Mouse (Mus musculus) ES-Bruce4 (cell line): ENCODE results near the gene Gucd1. TPM values are rescaled to one million over a fixed set of nuclear protein-coding genes. Genes with fewer than 3 reads are reported as not detected.
"Not testable (repeated sequence)": the region's sequence is repeated elsewhere in the genome, so short reads cannot be mapped to it uniquely, and the experiment has no call there.

Source experiments
- H3K27ac ChIP-seq: 2 replicates; pipeline ENCODE4 v1.5.1; 2012; ENCODE audit warnings: low read length, inconsistent platforms; ENCODE audit not compliant: insufficient read depth
- H3K27me3 ChIP-seq: 2 replicates; pipeline ENCODE4 v1.6.1; 2012; ENCODE audit warnings: mild to moderate bottlenecking, low read length, inconsistent platforms; ENCODE audit not compliant: control insufficient read depth, poor library complexity, insufficient read depth, severe bottlenecking
- H3K36me3 ChIP-seq: 2 replicates; pipeline ENCODE4 v1.6.1; 2012; ENCODE audit warnings: inconsistent platforms, mild to moderate bottlenecking, low read length, moderate library complexity; ENCODE audit not compliant: control insufficient read depth, poor library complexity, insufficient read depth, severe bottlenecking
- H3K4me1 ChIP-seq: one replicate; pipeline ENCODE4 v1.8.1; 2011; ENCODE audit warnings: low read length; ENCODE audit not compliant: control insufficient read depth, insufficient read depth
- H3K4me3 ChIP-seq: 2 replicates; pipeline ENCODE4 v1.5.1; 2011; ENCODE audit warnings: low read depth, mild to moderate bottlenecking, low read length
- H3K9ac ChIP-seq: 2 replicates; pipeline ENCODE4 v1.6.1; 2012; ENCODE audit warnings: low read depth, mild to moderate bottlenecking, inconsistent platforms; ENCODE audit not compliant: poor library complexity, severe bottlenecking
- H3K9me3 ChIP-seq: replicated peaks from 2 replicates; pipeline ENCODE4 v1.6.1; 2012; ENCODE audit warnings: mild to moderate bottlenecking, low read length, inconsistent platforms; ENCODE audit not compliant: control insufficient read depth, poor library complexity, insufficient read depth, severe bottlenecking
- CTCF ChIP-seq: IDR thresholded peaks from one replicate; pipeline ENCODE4 v1.8.1; 2011; ENCODE audit warnings: low read depth, low read length
- EP300 ChIP-seq: IDR thresholded peaks from 2 replicates; pipeline ENCODE4 v1.6.1; 2011; ENCODE audit warnings: low read depth, low read length; ENCODE audit not compliant: insufficient read depth
- POLR2A ChIP-seq: IDR thresholded peaks from one replicate; pipeline ENCODE4 v1.8.1; 2011; ENCODE audit warnings: low read length; ENCODE audit not compliant: insufficient read depth
- polyA plus RNA-seq: library from polyadenylated mRNA; stranded (reverse); fragments of >200 nt; gene quantifications from 2 replicates; pipeline ENCODE4 v1.2.4, GENCODE M21; 2011; ENCODE audit warnings: low read depth; ENCODE audit not compliant: missing spikeins, insufficient read depth, insufficient read length

The Gucd1 gene
- polyA plus RNA-seq, 1 experiment: 9.9 TPM

GRCm38 (mm10) chr10:75465781-75466550 lies 51.8 kb downstream of the Gucd1 start:
- Histone ChIP-seq H3K27ac (no peak overlapping the region), H3K9me3 (no peaks in the 10 kb centered on the region), H3K36me3 (no peaks in the 10 kb centered on the region), H3K4me3 (no peak overlapping the region), H3K4me1 (no peaks in the 10 kb centered on the region), H3K27me3 (no peaks in the 10 kb centered on the region), H3K9ac (no peak overlapping the region)
- TF ChIP-seq POLR2A: no peak
- TF ChIP-seq EP300: no peak
- no peak for TF ChIP-seq CTCF

GRCm38 (mm10) chr10:75462728-75463127 lies 55.0 kb downstream of the Gucd1 start:
- Histone ChIP-seq H3K27me3 (no peaks in the 10 kb centered on the region), H3K9ac (no peak overlapping the region), H3K27ac (no peak overlapping the region), H3K4me1 (no peaks in the 10 kb centered on the region), H3K9me3 (no peaks in the 10 kb centered on the region), H3K36me3 (no peaks in the 10 kb centered on the region), H3K4me3 (no peak overlapping the region)
- TF ChIP-seq CTCF: no peak
- TF ChIP-seq EP300: no peak

- Histone ChIP-seq H3K36me3 (no peaks in the 10 kb centered on the region), H3K9me3 (no peaks in the 10 kb centered on the region), H3K4me1 (no peaks in the 10 kb centered on the region), H3K27ac (no peak overlapping the region), H3K27me3 (no peaks in the 10 kb centered on the region), H3K9ac (no peak overlapping the region), H3K4me3 (no peak overlapping the region)
- TF ChIP-seq EP300 (no peak), POLR2A (no peak), CTCF (no peak)
Observed at GRCm38 (mm10) chr10:75458329-75458728, 59.4 kb downstream of the Gucd1 start.

DNA sequence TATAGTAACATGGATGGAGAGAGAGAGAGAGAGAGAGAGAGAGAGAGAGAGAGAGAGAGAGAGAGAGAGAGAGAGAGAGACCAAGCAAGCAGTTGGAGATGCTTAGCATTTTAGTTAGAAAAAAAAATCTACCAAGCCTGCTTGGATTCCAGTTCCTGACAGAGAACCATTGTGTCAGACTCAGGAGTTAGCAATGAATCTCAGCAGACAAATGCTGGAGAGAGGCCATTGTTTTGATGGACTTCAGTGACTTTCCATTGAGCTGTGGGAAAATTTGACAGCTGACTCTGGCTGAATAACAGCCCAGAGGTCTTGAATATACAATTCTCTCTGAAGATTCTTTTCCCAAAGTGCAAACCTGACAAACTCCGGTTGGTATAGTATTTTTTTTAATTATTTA lies 59.9 kb downstream of the Gucd1 start:
- H3K27ac ChIP-seq: no peak overlapping the region
- no peak overlapping the region for H3K4me3 ChIP-seq
- no peak for TF ChIP-seq CTCF
- no peak for TF ChIP-seq EP300
- H3K4me1 ChIP-seq: no peaks in the 10 kb centered on the region
- H3K36me3 ChIP-seq: no peaks in the 10 kb centered on the region
- no peak overlapping the region for H3K9ac ChIP-seq
- H3K27me3 ChIP-seq: no peaks in the 10 kb centered on the region
- no peaks in the 10 kb centered on the region for H3K9me3 ChIP-seq

GRCm38 (mm10) chr10:75456061-75456831 lies 61.5 kb downstream of the Gucd1 start:
- not testable (repeated sequence) for H3K36me3 ChIP-seq, H3K4me1 ChIP-seq, H3K9ac ChIP-seq, H3K27ac ChIP-seq, H3K9me3 ChIP-seq, H3K4me3 ChIP-seq, H3K27me3 ChIP-seq

GRCm38 (mm10) chr10:75451036-75451786 lies 66.6 kb downstream of the Gucd1 start:
- Histone ChIP-seq H3K27ac (no peak overlapping the region), H3K36me3 (no peaks in the 10 kb centered on the region), H3K4me3 (no peak overlapping the region), H3K27me3 (no peaks in the 10 kb centered on the region), H3K4me1 (no peaks in the 10 kb centered on the region), H3K9ac (no peak overlapping the region), H3K9me3 (no peaks in the 10 kb centered on the region)
- no peak for TF ChIP-seq EP300
- no peak for TF ChIP-seq POLR2A
- TF ChIP-seq CTCF: no peak
